Mouse (Mus musculus) frontal cortex, postnatal 10 days (tissue): ENCODE results near the gene Hadha.

Source experiments
- DNase-seq, 2 experiments: peaks; one replicate each; pipeline ENCODE4 v3.0.0; 2022; ENCODE audit warnings: low spot score in 2 of 2, mixed read lengths in 1 of 2

Gene Hadha

GRCm38 (mm10) chr5:30153222-30153621 lies 1.7 kb downstream of the Hadha start:
- no peak for DNase-seq

DNA sequence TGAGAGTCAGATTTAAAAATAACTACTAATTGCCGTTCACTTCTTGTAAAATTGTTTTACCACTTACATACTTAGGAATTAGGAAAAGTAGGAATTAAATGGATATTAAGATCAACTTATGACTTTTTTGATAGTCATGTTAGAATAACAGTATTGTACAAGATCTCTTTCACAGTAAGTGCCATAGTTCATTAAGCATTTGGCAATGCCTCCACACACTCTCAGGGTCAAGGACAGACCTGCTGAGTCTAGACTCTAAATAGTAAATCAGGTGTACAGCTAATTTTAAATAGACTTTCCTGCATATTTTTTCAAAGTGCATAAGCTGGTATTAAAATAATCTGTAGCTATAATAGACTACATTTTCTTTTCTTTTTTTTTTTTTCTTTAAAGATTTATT lies 2.5 kb downstream of the Hadha start:
- no peak for DNase-seq

- DNase-seq: no peak
Observed at GRCm38 (mm10) chr5:30152007-30152406, 3.0 kb downstream of the Hadha start.

DNA sequence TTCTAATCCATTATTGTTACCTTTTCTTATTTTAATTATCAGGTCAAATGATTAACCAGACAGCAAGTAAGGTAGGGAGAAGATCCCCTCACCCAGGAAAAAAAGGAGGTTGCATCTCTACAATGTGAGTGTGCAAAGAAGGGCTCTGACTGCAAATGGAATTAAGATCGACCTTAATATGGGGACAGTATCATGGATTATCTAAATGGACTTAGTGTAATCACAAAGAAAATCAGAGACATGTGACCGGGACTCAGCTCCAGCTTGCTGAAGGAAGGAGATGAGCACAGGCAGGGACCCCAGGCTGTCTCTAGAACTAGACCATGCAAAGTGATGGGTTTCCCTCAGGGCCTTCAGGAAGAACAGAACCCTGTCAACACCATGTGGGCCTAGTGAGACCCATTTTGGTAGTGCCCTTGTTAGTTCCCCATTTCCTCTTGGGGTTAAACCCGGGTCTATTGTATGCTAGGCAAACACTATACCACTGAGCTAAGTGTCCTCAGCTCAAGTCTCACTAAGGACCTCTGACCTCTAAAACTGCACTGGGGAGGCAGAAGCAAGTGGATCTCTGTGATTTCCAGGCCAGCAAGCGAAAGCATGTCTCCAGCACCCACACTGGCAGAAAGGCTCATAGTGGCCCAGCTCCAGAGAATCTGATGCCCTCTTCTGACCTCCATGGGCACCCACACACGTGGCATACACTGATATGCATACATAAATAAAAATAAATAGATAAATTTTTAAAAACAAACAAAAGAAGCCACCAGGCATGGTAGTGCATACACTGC lies 6.6 kb downstream of the Hadha start:
- no peak for DNase-seq

DNA sequence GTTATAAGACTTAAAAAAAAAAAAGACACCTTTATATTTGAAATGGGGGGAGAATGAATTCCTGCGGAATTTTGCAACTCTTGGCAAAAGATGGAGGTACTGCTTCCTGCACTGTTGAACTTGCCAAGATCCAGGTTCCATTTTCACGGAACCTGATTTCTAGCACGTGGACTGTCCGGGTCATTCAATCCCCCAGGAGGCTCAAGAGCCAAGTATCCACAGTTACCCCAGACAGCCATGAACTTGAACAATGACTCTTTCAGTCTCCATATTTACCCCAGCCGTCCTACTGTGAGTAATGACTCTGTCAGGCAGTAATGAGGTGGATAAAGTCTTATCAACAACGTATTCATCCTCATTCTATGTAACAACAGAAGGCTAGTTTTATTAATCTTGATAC lies 8.4 kb downstream of the Hadha start:
- DNase-seq: no peak

GRCm38 (mm10) chr5:30138193-30138592 lies 16.8 kb downstream of the Hadha start:
- DNase-seq: no peak

GRCm38 (mm10) chr5:30137271-30137670 lies 17.7 kb downstream of the Hadha start:
- DNase-seq: no peak

- no peak for DNase-seq
Observed at GRCm38 (mm10) chr5:30135711-30136231, 19.2 kb downstream of the Hadha start.

GRCm38 (mm10) chr5:30132173-30132572 lies 22.8 kb downstream of the Hadha start:
- DNase-seq: no peak

GRCm38 (mm10) chr5:30131246-30131645 lies 23.7 kb downstream of the Hadha start:
- DNase-seq: no peak

DNA sequence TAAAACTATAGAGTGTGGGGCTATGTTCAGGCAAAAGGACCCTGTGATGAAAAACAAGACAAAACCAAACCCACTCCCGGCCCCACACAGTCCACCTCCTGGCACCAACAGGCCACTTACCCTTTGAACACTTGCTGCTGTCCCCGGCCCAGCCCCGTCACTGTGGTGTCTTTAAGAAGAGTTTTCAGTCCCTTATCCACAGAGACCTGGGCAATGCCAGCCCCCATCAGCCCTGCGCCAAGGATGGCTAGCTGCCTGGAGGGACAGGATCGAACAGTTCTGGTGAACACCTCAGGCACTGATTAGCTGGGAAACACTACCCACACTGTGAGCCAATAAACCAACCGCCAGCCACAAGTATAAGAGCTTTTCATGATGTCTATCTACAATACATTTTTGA lies 26.3 kb downstream of the Hadha start:
- no peak for DNase-seq

DNA sequence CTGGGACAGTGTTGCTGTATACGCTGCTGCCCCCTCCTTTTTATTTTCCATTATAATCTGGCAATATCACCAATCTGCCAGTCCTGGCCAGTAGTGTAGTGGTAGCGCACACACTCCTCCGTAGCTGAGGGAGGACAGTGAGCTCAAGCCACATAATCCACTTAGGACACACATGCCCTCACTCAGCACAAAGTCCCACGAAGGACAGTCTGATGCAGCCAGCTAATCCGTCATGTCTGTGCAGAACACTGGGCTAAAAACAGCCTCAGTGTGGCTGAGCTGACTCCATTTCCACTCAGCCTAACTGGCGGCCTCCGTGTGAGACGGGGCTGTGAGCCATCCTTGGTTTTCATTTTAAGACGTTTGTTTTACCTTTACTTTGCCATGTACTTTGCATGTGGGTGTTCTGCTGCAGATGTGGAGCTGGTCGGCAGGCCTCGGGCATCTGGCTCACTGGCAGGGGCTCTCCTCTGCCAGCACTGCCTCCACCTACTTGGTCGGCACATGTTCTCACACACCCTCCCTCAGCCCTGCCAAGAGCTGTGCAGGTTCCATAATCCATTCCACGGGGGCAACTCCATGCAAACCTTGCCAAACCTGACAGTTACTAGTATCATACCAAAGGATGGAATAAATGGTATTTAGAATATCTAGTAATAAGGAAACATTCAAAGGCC lies 26.9 kb downstream of the Hadha start:
- DNase-seq: no peak

DNA sequence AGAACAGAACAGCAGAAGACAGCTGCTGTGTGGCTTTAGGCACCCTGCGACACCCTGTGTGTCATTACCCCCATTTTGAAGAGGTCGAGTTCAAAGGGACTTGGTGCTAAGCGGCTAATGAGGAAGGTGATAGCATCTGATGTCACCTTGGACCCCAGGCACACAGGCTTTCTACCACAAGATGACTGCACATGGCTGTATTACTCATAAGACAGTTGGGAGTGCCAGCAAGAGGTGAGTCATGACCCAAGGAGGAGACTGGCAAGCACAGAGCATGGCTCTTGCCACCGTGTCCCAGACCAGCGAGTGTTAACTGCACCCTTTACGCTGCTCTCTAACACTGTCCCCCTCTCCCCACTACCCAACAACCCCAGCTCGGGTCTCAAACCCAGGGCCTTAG lies 28.2 kb downstream of the Hadha start:
- DNase-seq: no peak

GRCm38 (mm10) chr5:30125587-30125986 lies 29.4 kb downstream of the Hadha start:
- DNase-seq: no peak

DNA sequence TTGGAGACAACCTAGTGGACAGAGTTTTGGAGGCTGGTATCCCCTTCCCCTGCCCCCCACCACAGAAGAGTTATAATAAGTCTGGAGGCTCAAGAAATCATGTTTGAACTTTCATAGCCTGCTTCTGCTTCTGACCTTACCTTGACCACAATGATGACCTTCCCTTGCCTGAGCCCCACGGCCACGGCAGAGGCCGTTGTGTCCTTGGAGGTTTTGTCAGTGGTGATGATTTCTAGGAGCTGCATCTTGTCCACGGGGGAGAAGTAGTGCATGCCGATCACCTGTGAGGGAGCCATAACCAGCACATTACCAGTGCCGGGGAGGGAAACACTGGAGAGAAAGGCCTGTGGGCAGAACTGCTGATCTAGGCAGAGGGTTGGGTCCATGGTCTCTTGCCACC lies 32.5 kb downstream of the Hadha start:
- DNase-seq: no peak

DNA sequence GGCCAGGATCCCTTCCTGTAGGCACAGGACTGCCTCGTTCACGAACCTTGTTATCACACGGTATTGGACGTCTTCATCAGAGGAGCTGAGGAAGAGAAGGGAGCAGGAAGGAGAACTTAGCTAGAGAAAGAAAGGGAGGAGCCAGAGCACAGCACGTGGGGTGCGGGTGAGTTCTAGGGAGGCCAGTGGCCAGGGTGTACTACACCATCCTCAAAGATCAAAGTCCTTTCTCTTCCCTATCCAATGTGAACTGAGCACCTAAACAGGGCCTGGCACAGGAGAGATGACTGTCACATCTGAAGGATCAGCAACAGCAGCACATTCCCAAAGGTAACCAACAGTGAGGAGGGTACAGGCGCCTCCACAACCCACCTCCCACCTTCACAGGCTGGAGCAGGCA lies 34.9 kb downstream of the Hadha start:
- no peak for DNase-seq

DNA sequence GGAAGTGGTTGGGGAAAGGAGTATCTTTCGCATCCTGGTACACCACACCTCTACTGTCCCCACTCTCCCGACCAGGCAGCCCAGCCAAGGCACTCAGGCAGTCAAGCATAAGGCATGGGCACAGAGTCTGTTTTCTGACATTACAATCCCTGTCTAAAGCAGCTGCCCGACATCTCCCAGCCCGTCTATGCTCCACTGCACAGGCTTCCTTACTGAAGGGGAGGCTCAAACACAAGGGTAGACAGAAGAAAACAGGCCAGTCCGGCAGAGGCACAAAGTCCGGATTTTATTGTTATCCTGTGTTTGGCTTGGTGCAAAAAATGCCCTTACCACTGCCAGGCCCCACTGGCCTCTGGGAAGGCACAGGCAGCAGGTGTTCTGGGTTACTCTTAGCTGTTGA lies 35.8 kb downstream of the Hadha start:
- DNase-seq: no peak

DNA sequence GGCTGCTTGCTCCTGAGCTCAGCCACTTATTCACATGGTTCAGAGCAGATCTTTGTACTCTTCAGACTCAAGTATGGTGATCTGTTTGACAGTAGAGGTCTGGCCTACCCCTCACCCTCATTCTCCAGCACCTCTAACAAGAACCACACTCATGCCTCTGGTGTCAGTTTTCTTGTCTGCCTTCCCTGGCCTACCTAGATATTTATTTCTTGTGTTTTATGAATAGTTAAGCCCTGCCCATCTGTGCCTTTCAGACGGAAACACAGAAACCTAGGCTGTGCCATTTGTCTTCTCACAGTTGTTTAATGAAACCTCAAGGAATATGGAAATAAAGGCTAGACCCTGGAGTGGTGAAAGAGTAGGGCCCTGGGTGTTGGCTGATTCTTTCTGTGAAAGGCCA lies 36.9 kb downstream of the Hadha start:
- no peak for DNase-seq

GRCm38 (mm10) chr5:30115718-30116117 lies 39.2 kb downstream of the Hadha start:
- no peak for DNase-seq

DNA sequence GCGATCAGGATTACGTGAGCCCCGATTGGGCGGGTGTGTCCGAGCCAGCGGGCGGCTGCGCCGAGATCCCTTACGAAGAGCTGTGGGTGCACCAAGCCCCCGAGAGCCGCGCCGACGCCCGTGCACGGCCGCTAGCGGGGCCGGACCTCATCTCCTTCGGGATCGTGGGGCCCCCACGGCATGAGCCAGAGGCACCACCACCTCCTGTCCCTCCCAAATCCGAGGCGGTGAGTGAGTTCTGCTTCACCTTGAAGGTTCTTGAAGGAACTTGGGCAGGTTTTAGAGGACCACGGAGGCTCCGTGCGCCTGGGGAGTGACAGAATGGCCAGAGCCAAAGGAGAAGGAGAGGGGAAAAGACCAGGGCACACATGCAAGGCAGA lies 40.2 kb downstream of the Hadha start:
- no peak for DNase-seq

GRCm38 (mm10) chr5:30113881-30114760 lies 40.8 kb downstream of the Hadha start:
- DNase-seq: peak in 1 of 2 experiments; percentile 81

- DNase-seq: no peak
Observed at GRCm38 (mm10) chr5:30112533-30113068, 42.4 kb downstream of the Hadha start.
